Mouse (Mus musculus): Measurements from ENCODE around the gene Egf.

- TF ChIP-seq GATA1 (IDR thresholded peaks at IDR 0.05; ENCODE audit: borderline replicate concordance, low read length) = no peak
- TF ChIP-seq FLI1 (IDR thresholded peaks at IDR 0.05; ENCODE audit: low read length) = no peak
Observed at GRCm38 (mm10) chr3:129686196-129686595, 68.9 kb downstream of the Egf start.

Data from megakaryocyte, embryonic 14.5 days (primary cell).